Mouse (Mus musculus) cerebellum, postnatal 4 days (tissue): ENCODE data around the gene Nup88.
"Not testable (repeated sequence)": the region's sequence is repeated elsewhere in the genome, so short reads cannot be mapped to it uniquely, and the experiment has no call there.

Source experiments
- DNase-seq, 2 experiments: peaks; one replicate each; pipeline ENCODE4 v3.0.0; 2022; ENCODE audit warnings: low spot score in 2 of 2, mixed read lengths in 1 of 2

Nup88 gene

DNA sequence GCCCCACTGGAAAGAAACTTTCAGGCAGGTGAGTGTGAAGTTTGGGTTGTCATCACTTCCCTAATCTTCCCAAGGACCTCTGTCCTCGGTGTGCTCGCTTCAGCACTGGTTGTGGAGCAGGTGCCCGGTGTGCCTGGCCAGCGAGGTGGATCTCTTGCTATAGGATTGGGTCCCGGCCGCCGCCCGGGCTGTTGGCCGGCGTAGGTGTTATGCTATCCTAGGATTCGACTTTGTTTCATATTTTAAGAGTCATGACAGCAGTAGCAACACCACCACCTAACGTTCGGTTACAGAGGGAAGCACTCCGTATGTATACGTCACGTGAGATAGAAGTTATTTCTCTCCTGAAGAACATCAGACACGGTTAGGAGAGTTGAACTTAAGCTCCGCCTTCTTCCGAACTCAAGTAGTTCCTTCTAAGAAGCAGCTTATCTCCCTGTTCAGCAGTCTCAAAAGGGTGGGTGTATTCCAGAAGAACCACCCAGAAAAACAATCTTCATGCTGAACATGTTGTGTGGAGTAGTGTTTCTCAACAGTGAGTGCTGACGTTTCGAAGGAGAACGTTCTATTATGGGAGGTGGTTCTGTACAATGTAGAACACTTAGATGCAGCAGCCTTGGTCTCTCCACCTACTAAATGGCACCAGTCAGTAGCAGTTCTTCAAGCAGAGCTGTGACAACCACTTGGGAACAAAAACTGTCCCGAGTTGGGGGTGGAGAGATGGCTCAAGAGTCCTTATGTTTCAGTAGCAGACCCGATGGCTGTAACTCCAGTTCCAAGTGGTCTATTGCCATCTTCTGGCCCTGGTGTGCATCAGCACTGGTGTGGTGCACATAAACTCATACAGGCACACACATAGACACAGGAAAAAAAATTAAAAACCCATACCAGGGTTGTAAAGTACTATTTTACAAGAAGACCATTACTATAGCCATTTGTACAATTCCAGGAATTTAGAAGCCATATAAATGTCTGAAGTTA is 1.1 kb upstream of the Nup88 start:
- no peak for DNase-seq

DNA sequence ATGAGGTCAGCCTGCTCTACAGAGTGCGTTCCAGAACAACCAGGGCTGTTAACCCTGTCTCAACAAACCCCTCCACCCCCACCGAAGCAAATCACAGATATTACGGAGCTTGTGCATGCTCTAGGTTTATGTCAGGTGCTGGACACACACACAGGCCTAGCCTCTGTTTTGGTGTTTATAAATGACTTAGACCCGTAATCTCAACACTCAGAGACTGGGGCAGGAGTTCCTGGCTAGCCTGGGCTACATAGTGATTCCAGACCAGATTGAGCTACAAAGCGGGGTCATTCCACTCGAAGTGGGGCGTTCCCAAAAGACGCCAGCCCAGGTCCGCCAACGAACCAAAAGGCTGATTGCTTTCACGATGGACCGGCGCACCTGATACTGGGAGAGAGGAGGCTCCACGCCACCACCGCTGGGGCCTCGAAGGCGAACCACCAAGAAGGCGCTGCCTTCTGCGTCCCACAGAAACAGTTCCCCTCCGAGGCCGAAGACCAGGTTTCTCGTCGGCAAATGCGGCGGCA is 440 bp downstream of the Nup88 start:
- no peak for DNase-seq

GRCm38 (mm10) chr11:70964222-70964907 is 5.4 kb downstream of the Nup88 start:
- no peak for DNase-seq

- DNase-seq = no peak
These were observed 8.8 kb downstream of the Nup88 start for GRCm38 (mm10) chr11:70960786-70961554.

- DNase-seq = no peak
These were observed 15.1 kb downstream of the Nup88 start for GRCm38 (mm10) chr11:70954711-70955110.

GRCm38 (mm10) chr11:70944935-70945817 is 24.6 kb downstream of the Nup88 start:
- no peak for DNase-seq

DNA sequence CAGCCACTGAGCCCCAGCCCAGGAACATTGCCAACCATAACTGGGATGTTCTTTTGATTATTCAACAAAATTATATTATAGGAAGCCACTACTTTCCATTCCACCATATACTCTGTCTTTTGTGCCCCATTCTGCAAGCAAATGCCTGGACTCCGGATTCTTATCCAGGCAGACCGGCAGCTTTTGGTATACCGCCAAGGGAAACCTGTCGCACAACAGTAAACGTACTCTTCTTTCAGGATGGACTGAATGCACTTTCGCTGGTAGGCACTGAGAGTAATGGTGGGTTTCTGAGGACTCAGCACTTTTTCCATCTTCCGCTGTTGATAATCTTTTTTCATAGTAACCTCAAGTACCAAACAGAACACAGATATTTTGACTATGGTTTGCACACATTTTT is 26.1 kb downstream of the Nup88 start:
- no peak for DNase-seq

DNA sequence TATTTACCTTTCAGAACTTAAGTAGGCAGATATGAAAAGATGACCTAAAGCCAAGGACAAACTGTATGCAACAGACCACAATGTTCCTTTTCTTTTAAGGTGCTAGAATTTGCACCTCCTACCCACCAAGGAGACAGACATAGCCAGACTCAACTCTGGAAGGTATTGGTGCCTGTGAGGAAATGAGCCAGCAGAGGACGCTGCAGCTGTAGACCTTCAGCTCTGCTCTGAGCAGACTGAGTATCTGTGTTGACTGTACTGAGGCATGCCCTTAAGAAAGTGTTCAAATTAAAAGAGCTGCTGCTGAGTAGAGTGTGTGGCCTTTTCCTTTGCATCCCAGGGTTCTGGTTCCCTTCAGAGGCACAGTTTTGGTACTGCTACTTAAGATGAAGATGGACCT is 27.2 kb downstream of the Nup88 start:
- no peak for DNase-seq

GRCm38 (mm10) chr11:70935316-70935715 is 34.5 kb downstream of the Nup88 start:
- DNase-seq = no peak

DNA sequence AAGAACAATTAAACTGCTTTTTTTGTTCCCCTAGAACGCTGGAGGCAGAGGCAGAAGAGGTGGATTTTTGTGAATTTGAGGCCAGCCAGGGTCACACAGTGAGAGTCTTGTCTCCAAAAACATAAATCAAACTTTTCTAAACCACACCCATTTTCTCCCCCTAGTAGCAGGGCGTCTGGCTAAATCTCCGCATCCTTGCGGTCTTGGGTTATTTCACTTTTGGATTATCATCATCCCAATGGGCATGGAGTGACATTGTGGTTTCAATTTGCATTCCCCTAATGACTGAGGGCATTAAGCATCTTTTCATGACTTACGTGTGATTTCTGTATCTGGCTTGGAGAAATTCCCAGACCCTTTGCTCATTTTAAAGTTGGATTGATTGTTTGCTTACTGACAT is 38.3 kb downstream of the Nup88 start:
- no peak for DNase-seq

- no peak for DNase-seq
These were observed 50.2 kb downstream of the Nup88 start for GRCm38 (mm10) chr11:70919524-70919923.

- no peak for DNase-seq
These were observed 51.9 kb downstream of the Nup88 start for GRCm38 (mm10) chr11:70917896-70918295.

DNA sequence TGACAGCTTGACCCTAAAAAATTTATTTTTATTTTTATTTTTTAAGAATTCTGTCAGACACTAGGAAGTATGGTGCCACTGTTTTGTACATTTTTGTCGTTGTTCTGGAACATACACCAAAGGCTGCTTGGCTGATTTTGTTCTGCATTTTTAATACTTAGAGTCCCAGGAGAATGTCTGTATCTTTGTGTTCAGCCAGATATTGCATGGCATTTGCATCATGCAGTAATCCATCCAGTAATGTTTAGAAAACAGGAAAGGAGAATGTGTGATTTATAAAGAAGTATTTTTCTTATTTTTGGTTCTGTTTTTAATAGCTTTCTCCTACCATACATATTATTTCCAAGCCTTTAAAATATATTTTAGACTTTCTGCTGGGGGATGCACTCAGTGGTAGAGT is 57.9 kb downstream of the Nup88 start:
- DNase-seq = no peak

DNA sequence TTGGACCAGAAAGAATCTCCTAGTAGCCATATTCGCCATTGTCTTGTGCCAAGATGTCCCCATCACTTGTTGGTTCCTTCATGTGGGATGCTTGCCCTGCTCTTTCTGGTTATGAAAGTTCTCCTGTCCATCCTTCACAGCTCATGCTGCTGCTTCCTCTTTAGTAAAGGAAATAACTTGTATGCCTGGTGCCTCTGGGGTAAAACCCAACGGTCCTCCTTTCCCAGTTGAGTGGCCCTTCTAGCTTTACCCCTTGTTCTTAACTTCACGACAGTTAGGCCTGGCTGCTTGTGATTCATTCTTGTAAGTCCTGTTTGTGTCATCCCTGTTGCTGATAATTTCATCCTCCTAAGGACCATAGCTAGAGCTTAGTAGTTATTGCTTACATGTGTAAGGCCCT is 58.5 kb downstream of the Nup88 start:
- DNase-seq = no peak

- DNase-seq = no peak
These were observed 63.1 kb downstream of the Nup88 start for GRCm38 (mm10) chr11:70906681-70907080.

DNA sequence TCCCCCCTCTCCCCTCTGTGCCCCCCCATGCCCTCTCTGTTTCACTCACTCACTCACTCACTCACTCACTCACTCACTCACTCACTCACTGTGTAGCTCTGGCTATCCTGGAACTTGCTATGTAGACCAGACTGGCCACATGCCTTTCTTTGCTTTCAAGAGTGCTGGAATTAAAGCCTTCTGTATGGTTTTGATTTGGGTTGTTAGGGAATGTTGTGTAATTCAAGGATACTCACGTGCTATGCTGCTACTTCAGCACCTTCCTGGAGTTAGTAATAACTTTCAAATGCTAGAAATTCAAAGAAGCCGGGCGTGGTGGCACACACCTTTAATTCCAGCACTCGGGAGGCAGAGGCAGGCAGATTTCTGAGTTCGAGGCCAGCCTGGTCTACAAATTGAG is 71.6 kb downstream of the Nup88 start:
- not testable (repeated sequence) for DNase-seq

DNA sequence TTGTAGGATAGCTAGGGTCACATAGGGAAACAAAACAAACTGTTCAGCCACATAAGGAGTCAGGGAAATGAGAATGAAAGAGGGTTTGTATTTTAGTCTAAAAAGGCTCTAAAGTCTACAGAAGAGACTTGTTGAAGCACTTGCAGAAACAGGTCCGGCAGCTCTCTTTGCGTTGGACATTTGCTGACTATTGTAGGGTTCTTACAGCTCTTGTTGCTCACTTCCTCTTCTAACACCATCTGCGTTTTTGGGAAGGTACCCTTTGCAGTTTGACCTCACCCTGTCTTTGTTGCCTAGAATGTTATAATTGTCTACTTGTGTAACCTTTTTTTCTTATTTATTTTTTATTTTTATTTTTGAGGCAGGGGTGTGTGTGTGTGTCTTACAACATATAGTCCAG is 72.1 kb downstream of the Nup88 start:
- no peak for DNase-seq
